Mouse (Mus musculus): ENCODE data around the gene Ass1.

- TF ChIP-seq CTCF (IDR thresholded peaks at IDR 0.05; ENCODE audit: low read depth, low read length), result no peak
- 0 out of 2 replicates have a peak, but pooled peaks have one; percentile 9 for TF ChIP-seq POLR2A (IDR thresholded peaks at IDR 0.05; ENCODE audit: extremely low read depth, insufficient read depth, low read length)
These were observed 16.3 kb upstream of the Ass1 start for GRCm38 (mm10) chr2:31453559-31454177.

All from liver, adult 2 months (tissue).